Mouse (Mus musculus): ENCODE measurements at regions not wholly inside any gene's neighbourhood (a gene's known extent, or its start where the extent isn't known, plus 50 kb on each side); places are given as distances from the start of the nearest gene placed in this dataset.
"Not testable (repeated sequence)": the region's sequence is repeated elsewhere in the genome, so short reads cannot be mapped to it uniquely, and the experiment has no call there.

- DNase-seq (ENCODE audit: low read depth): peak; percentile 86
Observed at GRCm38 (mm10) chr5:68252671-68253070, 221.0 kb downstream of the Grxcr1 start.

- no peak for DNase-seq (ENCODE audit: low read depth)
Observed at GRCm38 (mm10) chr5:68253476-68253875, 221.8 kb downstream of the Grxcr1 start.

GRCm38 (mm10) chr5:68254111-68254510 lies 222.5 kb downstream of the Grxcr1 start:
- DNase-seq (ENCODE audit: low read depth): no peak

GRCm38 (mm10) chr5:68264206-68264605 lies 232.6 kb downstream of the Grxcr1 start:
- peak; percentile 13 for DNase-seq (ENCODE audit: low read depth)

GRCm38 (mm10) chr5:68274271-68274670 lies 242.6 kb downstream of the Grxcr1 start:
- no peak for DNase-seq (ENCODE audit: low read depth)

GRCm38 (mm10) chr5:68275558-68276263 lies 244.1 kb downstream of the Grxcr1 start:
- no peak for DNase-seq (ENCODE audit: low read depth)

- not testable (repeated sequence) for DNase-seq (ENCODE audit: low read depth)
Observed at GRCm38 (mm10) chr5:68295774-68296173, 264.1 kb downstream of the Grxcr1 start.

GRCm38 (mm10) chr5:68313187-68313586 lies 281.6 kb downstream of the Grxcr1 start:
- no peak for DNase-seq (ENCODE audit: low read depth)

GRCm38 (mm10) chr5:68318979-68319378 lies 287.3 kb downstream of the Grxcr1 start:
- no peak for DNase-seq (ENCODE audit: low read depth)

GRCm38 (mm10) chr5:68326998-68327593 lies 295.5 kb downstream of the Grxcr1 start:
- DNase-seq (ENCODE audit: low read depth): peak; percentile 87

- DNase-seq (ENCODE audit: low read depth): no peak
Observed at GRCm38 (mm10) chr5:68329311-68329710, 297.7 kb downstream of the Grxcr1 start.

GRCm38 (mm10) chr5:68329828-68330227 lies 298.2 kb downstream of the Grxcr1 start:
- no peak for DNase-seq (ENCODE audit: low read depth)

- no peak for DNase-seq (ENCODE audit: low read depth)
Observed at GRCm38 (mm10) chr5:68350921-68351320, 319.3 kb downstream of the Grxcr1 start.

- peak; percentile 73 for DNase-seq (ENCODE audit: low read depth)
Observed at GRCm38 (mm10) chr5:68351793-68352192, 320.2 kb downstream of the Grxcr1 start.

GRCm38 (mm10) chr5:68353211-68353610 lies 321.6 kb downstream of the Grxcr1 start:
- no peak for DNase-seq (ENCODE audit: low read depth)

- not testable (repeated sequence) for DNase-seq (ENCODE audit: low read depth)
Observed at GRCm38 (mm10) chr5:68353816-68354215, 322.2 kb downstream of the Grxcr1 start.

GRCm38 (mm10) chr5:68361581-68362211 lies 330.1 kb downstream of the Grxcr1 start:
- DNase-seq (ENCODE audit: low read depth): no peak

- DNase-seq (ENCODE audit: low read depth): no peak
Observed at GRCm38 (mm10) chr5:68373082-68373481, 341.4 kb downstream of the Grxcr1 start.
